Mouse (Mus musculus) intestine, embryonic 15.5 days (tissue): ENCODE measurements around the gene Hk2. TPM values are rescaled to one million over a fixed set of nuclear protein-coding genes. Genes with fewer than 3 reads are reported as not detected.
"Not testable (repeated sequence)": the region's sequence is repeated elsewhere in the genome, so short reads cannot be mapped to it uniquely, and the experiment has no call there.

Experiments used
- ATAC-seq: fragments of 200-750 bp; cut with Nextera tagmentation; 2 replicates; pipeline ENCODE4 v1.8.0; 2017; ENCODE audit warnings: moderate TSS enrichment, moderate library complexity
- H3K27ac ChIP-seq: fragments of 300-500 bp; sonication (generic); 2 replicates; pipeline ENCODE4 v1.5.1; 2015; ENCODE audit warnings: mild to moderate bottlenecking, inconsistent platforms
- H3K27me3 ChIP-seq: fragments of 300-500 bp; sonication (generic); replicated peaks from 2 replicates; pipeline ENCODE4 v1.6.1; 2015; ENCODE audit warnings: inconsistent platforms
- H3K36me3 ChIP-seq: fragments of 300-500 bp; sonication (generic); 2 replicates; pipeline ENCODE4 v1.6.1; 2015; ENCODE audit warnings: inconsistent platforms
- H3K4me1 ChIP-seq: fragments of 300-500 bp; sonication (generic); replicated peaks from 2 replicates; pipeline ENCODE4 v1.6.1; 2015; ENCODE audit warnings: inconsistent platforms
- H3K4me2 ChIP-seq: fragments of 300-500 bp; sonication (generic); replicated peaks from 2 replicates; pipeline ENCODE4 v1.6.1; 2015; ENCODE audit warnings: mild to moderate bottlenecking, inconsistent platforms
- H3K4me3 ChIP-seq: fragments of 300-500 bp; sonication (generic); replicated peaks from 2 replicates; pipeline ENCODE4 v1.5.1; 2015; ENCODE audit warnings: inconsistent platforms
- H3K9ac ChIP-seq: fragments of 300-500 bp; sonication (generic); 2 replicates; pipeline ENCODE4 v1.6.1; 2015; ENCODE audit warnings: inconsistent platforms
- H3K9me3 ChIP-seq: fragments of 300-500 bp; sonication (generic); 2 replicates; pipeline ENCODE4 v1.6.1; 2016; ENCODE audit warnings: inconsistent platforms
- WGBS: fragments of 180-500 bp; shearing (Covaris S2); methylation state at CpG from one replicate; pipeline ENCODE4 v1.1.7; 2015; 5-methylcytosine and 5-hydroxymethylcytosine counted together
- polyA plus RNA-seq: library from polyadenylated mRNA; unstranded; fragments of >200 nt; fragmentation: Nextera tagmentation; extraction: Ambion mirVana; gene quantifications from 2 replicates; pipeline ENCODE4 v1.2.1, GENCODE M21; 2015

Gene Hk2
- polyA plus RNA-seq, 1 experiment from 2014 or later, result 18.8 TPM

DNA sequence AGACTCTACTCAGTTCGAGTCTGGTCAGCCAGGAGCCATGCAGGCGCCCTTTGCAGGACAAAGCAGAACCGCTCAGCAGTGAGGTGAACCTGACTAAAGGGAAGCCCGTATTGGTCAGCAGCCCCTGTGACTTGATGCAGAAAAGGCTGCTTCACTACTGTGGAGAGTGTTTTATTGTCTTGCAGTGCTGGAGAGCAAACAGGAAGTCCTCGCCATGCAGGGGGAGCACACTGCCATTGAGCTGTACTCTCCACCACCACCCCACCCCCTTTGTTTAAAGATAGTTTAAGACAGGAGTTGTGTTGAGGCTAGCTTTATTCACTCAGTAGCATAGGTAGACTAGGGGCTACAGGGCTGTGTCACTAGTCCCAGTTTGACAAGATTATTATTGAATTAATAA, 69.0 kb downstream of the Hk2 start, which contains the start of gene Pole4:
Gene Pole4, minus strand, starts transcription at position 145 of the 400 bp plus-strand sequence.
- 69% methylated on average over 5 of the region's 5 CpGs for WGBS
- no peak for ATAC-seq

DNA sequence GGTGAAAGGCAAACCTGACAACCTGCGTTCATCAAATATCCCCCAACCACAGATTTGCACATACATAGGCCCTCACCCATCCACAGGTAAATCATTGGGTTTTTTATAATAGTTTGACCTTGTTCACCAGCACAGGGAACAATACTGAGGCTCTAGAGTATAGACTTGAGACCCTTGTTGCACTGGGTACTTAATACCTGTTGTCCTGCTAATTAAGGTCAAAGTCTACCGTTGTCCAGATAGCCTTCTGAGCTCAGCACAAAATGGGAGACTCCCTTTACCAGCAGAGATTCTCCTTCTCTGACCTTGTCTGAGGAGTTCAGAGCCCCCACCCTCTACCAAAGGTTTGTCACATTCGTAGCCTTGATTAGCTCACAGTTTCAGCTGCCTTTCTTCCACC, 70.5 kb downstream of the Hk2 start:
- H3K9me3 ChIP-seq, result no peaks in the 10 kb centered on the region
- H3K4me3 ChIP-seq, result no peak overlapping the region
- no peak for ATAC-seq
- no peak overlapping the region for H3K27ac ChIP-seq
- no peaks in the 10 kb centered on the region for H3K27me3 ChIP-seq
- H3K9ac ChIP-seq, result no peak overlapping the region
- 92% methylated on average over 3 of the region's 3 CpGs for WGBS
- 0 out of 2 replicates have a peak, but pooled peaks cover 4% of the 10 kb centered on the region for H3K4me1 ChIP-seq
- H3K36me3 ChIP-seq, result no peaks in the 10 kb centered on the region
- H3K4me2 ChIP-seq, result no peak overlapping the region

More for the DNA sequence above, 69.0 kb downstream of the Hk2 start, which contains the start of gene Pole4:
- Histone ChIP-seq H3K9ac (no peak within 1 kb of the TSS), H3K27me3 (no peaks in the 10 kb centered on the region), H3K27ac (no peak within 1 kb of the TSS), H3K4me2 (no peak within 1 kb of the TSS), H3K36me3 (no peaks in the 10 kb centered on the region), H3K4me3 (no peak within 1 kb of the TSS), H3K9me3 (no peaks in the 10 kb centered on the region), H3K4me1 (0 out of 2 replicates have a peak, but pooled peaks cover 4% of the 10 kb centered on the region)

GRCm38 (mm10) chr6:82702593-82703017, 71.6 kb downstream of the Hk2 start:
- ATAC-seq, result peak; percentile 90
- no peak overlapping the region for H3K4me3 ChIP-seq
- no peaks in the 10 kb centered on the region for H3K36me3 ChIP-seq
- 29% methylated on average over 16 of the region's 16 CpGs for whole genome bisulfite sequencing
- 0 out of 2 replicates have a peak, but pooled peaks cover 4% of the 10 kb centered on the region for H3K4me1 ChIP-seq
- H3K4me2 ChIP-seq, result no peak overlapping the region
- H3K27me3 ChIP-seq, result no peaks in the 10 kb centered on the region
- H3K27ac ChIP-seq, result no peak overlapping the region
- no peak overlapping the region for H3K9ac ChIP-seq
- no peaks in the 10 kb centered on the region for H3K9me3 ChIP-seq

DNA sequence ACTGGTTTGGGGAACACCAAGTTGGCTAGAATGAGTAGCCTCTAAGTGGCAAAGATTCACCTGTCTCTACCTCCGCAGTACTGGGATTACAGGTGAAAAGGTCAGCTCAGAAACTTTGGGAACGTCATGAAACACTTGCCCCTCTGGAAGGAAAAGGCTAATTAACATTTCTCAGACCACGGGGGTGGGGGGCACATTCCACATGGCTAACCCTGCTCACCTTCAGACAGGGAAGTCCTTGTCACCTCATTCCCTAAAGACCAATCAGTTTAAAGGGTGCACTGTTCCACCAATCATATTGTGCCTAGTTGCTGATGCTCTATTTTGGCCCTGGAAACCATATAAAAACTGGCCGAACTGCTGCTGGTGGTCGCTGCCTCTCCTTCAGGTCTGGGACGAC, 73.0 kb downstream of the Hk2 start:
- WGBS, result 66% methylated on average over 6 of the region's 6 CpGs
- H3K27me3 ChIP-seq, result no peaks in the 10 kb centered on the region
- no peaks in the 10 kb centered on the region for H3K36me3 ChIP-seq

DNA sequence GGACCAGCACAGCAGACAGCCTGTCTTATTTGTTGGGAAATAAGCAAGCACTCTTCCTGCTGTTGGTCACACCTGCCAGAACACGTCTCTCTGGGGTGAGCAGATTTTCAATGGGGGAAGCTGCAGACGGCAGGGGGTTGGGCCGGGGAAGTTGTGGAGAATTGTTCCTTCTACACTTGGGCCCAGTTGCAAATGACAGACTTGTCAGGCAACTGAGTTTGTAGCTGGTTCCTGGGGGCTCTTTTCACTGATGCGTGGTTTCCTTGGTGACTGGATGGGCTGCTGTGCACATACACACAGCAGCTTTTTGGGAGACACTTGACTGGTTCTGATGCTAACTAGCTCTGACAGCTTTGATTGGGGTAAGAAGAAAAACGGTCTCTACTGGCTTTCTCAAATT, 74.4 kb downstream of the Hk2 start:
- no peaks in the 10 kb centered on the region for H3K27me3 ChIP-seq

More for the DNA sequence above, 73.0 kb downstream of the Hk2 start:
- H3K9ac ChIP-seq, result no peak overlapping the region
- no peak overlapping the region for H3K4me3 ChIP-seq
- no peak for ATAC-seq
- no peak overlapping the region for H3K4me2 ChIP-seq
- no peaks in the 10 kb centered on the region for H3K9me3 ChIP-seq
- 0 out of 2 replicates have a peak, but pooled peaks cover 4% of the 10 kb centered on the region for H3K4me1 ChIP-seq
- H3K27ac ChIP-seq, result no peak overlapping the region

GRCm38 (mm10) chr6:82696736-82697135, 77.5 kb downstream of the Hk2 start:
- Histone ChIP-seq H3K4me1 (no peaks in the 10 kb centered on the region), H3K36me3 (no peaks in the 10 kb centered on the region), H3K27me3 (no peaks in the 10 kb centered on the region), H3K27ac (no peak overlapping the region), H3K4me3 (no peak overlapping the region), H3K9ac (no peak overlapping the region), H3K9me3 (no peaks in the 10 kb centered on the region), H3K4me2 (no peak overlapping the region)
- no peak for ATAC-seq
- WGBS, result 89% methylated on average over 3 of the region's 3 CpGs

More for the DNA sequence above, 74.4 kb downstream of the Hk2 start:
- no peaks in the 10 kb centered on the region for H3K36me3 ChIP-seq
- no peak overlapping the region for H3K4me2 ChIP-seq
- no peak overlapping the region for H3K27ac ChIP-seq
- ATAC-seq, result no peak
- 0 out of 2 replicates have a peak, but pooled peaks cover 4% of the 10 kb centered on the region for H3K4me1 ChIP-seq
- no peak overlapping the region for H3K9ac ChIP-seq
- 51% methylated on average over 5 of the region's 5 CpGs for WGBS
- no peak overlapping the region for H3K4me3 ChIP-seq
- no peaks in the 10 kb centered on the region for H3K9me3 ChIP-seq

GRCm38 (mm10) chr6:82694668-82695067, 79.6 kb downstream of the Hk2 start:
- WGBS, result 47% methylated on average over 13 of the region's 13 CpGs
- Histone ChIP-seq H3K4me2 (no peak overlapping the region), H3K9me3 (no peaks in the 10 kb centered on the region), H3K4me3 (no peak overlapping the region), H3K27me3 (no peaks in the 10 kb centered on the region), H3K9ac (no peak overlapping the region), H3K27ac (no peak overlapping the region), H3K36me3 (no peaks in the 10 kb centered on the region), H3K4me1 (no peaks in the 10 kb centered on the region)
- no peak for ATAC-seq

GRCm38 (mm10) chr6:82689474-82689873, 84.8 kb downstream of the Hk2 start:
- ATAC-seq, result no peak
- Histone ChIP-seq H3K4me3 (no peak overlapping the region), H3K4me1 (no peaks in the 10 kb centered on the region), H3K9me3 (no peaks in the 10 kb centered on the region), H3K27me3 (no peaks in the 10 kb centered on the region), H3K4me2 (no peak overlapping the region), H3K9ac (no peak overlapping the region), H3K36me3 (no peaks in the 10 kb centered on the region), H3K27ac (no peak overlapping the region)
- WGBS, result 84% methylated on average over 4 of the region's 4 CpGs

- not testable (repeated sequence) for H3K27me3 ChIP-seq, H3K4me1 ChIP-seq, H3K27ac ChIP-seq, H3K9me3 ChIP-seq, H3K9ac ChIP-seq, H3K36me3 ChIP-seq, ATAC-seq, H3K4me2 ChIP-seq, H3K4me3 ChIP-seq
- 60% methylated on average over 5 of the region's 5 CpGs for WGBS
These were observed 85.7 kb downstream of the Hk2 start for GRCm38 (mm10) chr6:82688586-82688985.

DNA sequence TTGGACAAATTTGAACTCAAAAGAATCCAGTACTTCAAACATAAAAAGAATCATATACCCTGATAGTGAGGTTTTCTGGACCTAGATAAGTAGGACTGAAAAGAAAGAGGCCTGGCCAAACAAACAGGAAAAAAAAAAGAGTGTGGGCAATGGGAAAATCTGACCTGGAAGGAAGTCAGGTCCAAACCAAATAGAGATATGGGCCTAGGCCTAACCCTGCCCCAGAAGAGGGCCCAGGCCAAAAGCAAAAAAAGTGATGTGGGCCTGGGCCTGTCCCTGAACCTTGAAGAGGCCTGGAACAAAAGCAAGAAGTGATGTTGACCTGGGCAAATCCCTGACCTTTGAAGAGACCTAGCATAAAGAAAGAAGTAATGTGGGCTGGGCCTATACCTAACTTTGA, 90.1 kb downstream of the Hk2 start:
- ATAC-seq, result no peak
- H3K4me3 ChIP-seq, result no peak overlapping the region
- no peak overlapping the region for H3K27ac ChIP-seq
- no peak overlapping the region for H3K9ac ChIP-seq
- H3K4me1 ChIP-seq, result no peaks in the 10 kb centered on the region
- no peaks in the 10 kb centered on the region for H3K27me3 ChIP-seq
- no peaks in the 10 kb centered on the region for H3K9me3 ChIP-seq
- H3K4me2 ChIP-seq, result no peak overlapping the region
- H3K36me3 ChIP-seq, result no peaks in the 10 kb centered on the region

DNA sequence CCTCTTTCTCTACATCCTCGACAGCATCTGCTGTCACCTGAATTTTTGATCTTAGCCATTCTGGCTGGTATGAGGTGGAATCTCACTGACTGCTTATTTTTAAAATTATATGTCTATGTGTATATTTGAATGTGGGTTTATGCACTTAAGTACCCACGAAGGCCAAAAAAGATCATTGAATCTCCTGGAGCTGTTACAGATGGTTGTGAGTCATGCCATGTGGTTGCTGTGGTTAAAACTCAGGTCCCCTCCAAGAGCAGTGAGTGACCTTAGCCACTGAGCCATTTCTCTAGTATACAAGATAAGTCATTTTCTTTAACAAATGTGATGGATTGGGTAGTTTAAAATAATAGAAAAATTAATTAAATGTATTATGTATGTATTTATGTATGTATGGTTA, 95.0 kb downstream of the Hk2 start:
- H3K4me3 ChIP-seq, H3K36me3 ChIP-seq, H3K27me3 ChIP-seq, H3K9ac ChIP-seq, ATAC-seq, H3K27ac ChIP-seq, H3K4me2 ChIP-seq, H3K9me3 ChIP-seq, H3K4me1 ChIP-seq: not testable (repeated sequence)
- WGBS, result 70% methylated on average over 2 of the region's 2 CpGs

- H3K36me3 ChIP-seq, H3K4me2 ChIP-seq, H3K27ac ChIP-seq, H3K4me3 ChIP-seq, H3K9me3 ChIP-seq, H3K4me1 ChIP-seq, H3K27me3 ChIP-seq, ATAC-seq, H3K9ac ChIP-seq: not testable (repeated sequence)
- 75% methylated on average over 3 of the region's 3 CpGs for WGBS
These were observed 96.6 kb downstream of the Hk2 start for GRCm38 (mm10) chr6:82677629-82678028.
